Mouse (Mus musculus): ENCODE results near the gene Mob3a.

- TF ChIP-seq CTCF (IDR thresholded peaks at IDR 0.05; ENCODE audit: low read depth, low read length) (no peak), POLR2A (IDR thresholded peaks at IDR 0.05; ENCODE audit: extremely low read depth, insufficient read depth, low read length) (no peak)
Observed at GRCm38 (mm10) chr10:80732611-80733101, 30.9 kb upstream of the Mob3a start.
